Mouse (Mus musculus) monocyte, adult 2 months (primary cell): ENCODE results near the gene Srms.
"Not testable (repeated sequence)": the region's sequence is repeated elsewhere in the genome, so short reads cannot be mapped to it uniquely, and the experiment has no call there.

ENCODE experiments used
- DNase-seq, 2 experiments: peaks; one replicate each; pipeline ENCODE4 v3.0.0; 2022; ENCODE audit warnings: low spot score in 2 of 2, low read depth in 1 of 2

Gene Srms

GRCm38 (mm10) chr2:181220361-181220760 lies 7.4 kb upstream of the Srms start:
- DNase-seq: no peak

- peak in 1 of 2 experiments; percentile 37 for DNase-seq
Measured at GRCm38 (mm10) chr2:181219538-181220216, 6.7 kb upstream of the Srms start, which contains the start of gene Fndc11. Gene Fndc11 (plus strand): TSS chr2:181220013.

GRCm38 (mm10) chr2:181218881-181219485 lies 6.0 kb upstream of the Srms start:
- DNase-seq: no peak

GRCm38 (mm10) chr2:181216037-181216436 lies 3.1 kb upstream of the Srms start:
- no peak for DNase-seq

GRCm38 (mm10) chr2:181212389-181213020 lies 480 bp downstream of the Srms start:
- DNase-seq: no peak

- no peak for DNase-seq
Measured at GRCm38 (mm10) chr2:181206118-181206517, 6.9 kb downstream of the Srms start.

- no peak for DNase-seq
Measured at GRCm38 (mm10) chr2:181205678-181206077, 7.3 kb downstream of the Srms start.

GRCm38 (mm10) chr2:181202886-181203285 lies 10.1 kb downstream of the Srms start:
- no peak for DNase-seq

GRCm38 (mm10) chr2:181202422-181202821 lies 10.6 kb downstream of the Srms start, which contains the start of gene Ptk6:
Gene Ptk6 (minus strand): TSS chr2:181202789.
- no peak for DNase-seq

GRCm38 (mm10) chr2:181201606-181202005 lies 11.4 kb downstream of the Srms start:
- no peak for DNase-seq

GRCm38 (mm10) chr2:181196628-181197300 lies 16.2 kb downstream of the Srms start:
- no peak for DNase-seq

GRCm38 (mm10) chr2:181193044-181193443 lies 19.9 kb downstream of the Srms start:
- no peak for DNase-seq

GRCm38 (mm10) chr2:181191936-181192335 lies 21.0 kb downstream of the Srms start:
- DNase-seq: no peak

- DNase-seq: not testable (repeated sequence)
Measured at GRCm38 (mm10) chr2:181191385-181191784, 21.6 kb downstream of the Srms start.

- no peak for DNase-seq
Measured at GRCm38 (mm10) chr2:181189321-181189720, 23.7 kb downstream of the Srms start.

GRCm38 (mm10) chr2:181188681-181189080 lies 24.3 kb downstream of the Srms start:
- DNase-seq: no peak

GRCm38 (mm10) chr2:181187121-181188000 lies 25.6 kb downstream of the Srms start, which contains the start of gene Ppdpf:
Gene Ppdpf (plus strand): TSS chr2:181187247.
- DNase-seq: peak; percentile 75 to 94

- DNase-seq: peak; percentile 54 to 68
Measured at GRCm38 (mm10) chr2:181186635-181187034, 26.4 kb downstream of the Srms start.

- no peak for DNase-seq
Measured at GRCm38 (mm10) chr2:181180898-181181297, 32.1 kb downstream of the Srms start.

GRCm38 (mm10) chr2:181178471-181178870 lies 34.5 kb downstream of the Srms start:
- no peak for DNase-seq

GRCm38 (mm10) chr2:181178015-181178414 lies 35.0 kb downstream of the Srms start:
- DNase-seq: no peak
